Mouse (Mus musculus) MEL (cell line): ENCODE measurements at regions not wholly inside any gene's neighbourhood (a gene's known extent, or its start where the extent isn't known, plus 50 kb on each side); places are given as distances from the start of the nearest gene placed in this dataset.

Experiments used
- EP300 ChIP-seq, 2 experiments: IDR thresholded peaks; 2 replicates each; pipeline ENCODE4 v1.6.1; 2011; ENCODE audit warnings: improper control_type of control experiment in 2 of 2, low read length in 2 of 2, low read depth in 1 of 2, mild to moderate bottlenecking in 1 of 2
- SMC3 ChIP-seq: IDR thresholded peaks from 2 replicates; pipeline ENCODE4 v1.6.1; 2011; ENCODE audit warnings: low read depth, low read length, improper control_type of control experiment
- TCF12 ChIP-seq: IDR thresholded peaks from 2 replicates; pipeline ENCODE4 v1.6.1; 2014; ENCODE audit warnings: low read depth, mild to moderate bottlenecking, inconsistent platforms, low read length, improper control_type of control experiment, moderate library complexity

- TF ChIP-seq EP300 (IDR thresholded peaks at IDR 0.05; ENCODE audit: low read depth in 1 of 2, low read length in 2 of 2) (no peak), SMC3 (no peak), TCF12 (no peak)
These were observed 584.0 kb downstream of the Isl1 start for GRCm38 (mm10) chr13:115725356-115725952.
